Mouse (Mus musculus) urinary bladder, postnatal 10 days (tissue): ENCODE measurements around the gene Gm14548.
"Not testable (repeated sequence)": the region's sequence is repeated elsewhere in the genome, so short reads cannot be mapped to it uniquely, and the experiment has no call there.

ENCODE experiments used
- DNase-seq: peaks from one replicate; pipeline ENCODE4 v3.0.0; 2022; ENCODE audit warnings: low spot score

Gm14548 gene

DNA sequence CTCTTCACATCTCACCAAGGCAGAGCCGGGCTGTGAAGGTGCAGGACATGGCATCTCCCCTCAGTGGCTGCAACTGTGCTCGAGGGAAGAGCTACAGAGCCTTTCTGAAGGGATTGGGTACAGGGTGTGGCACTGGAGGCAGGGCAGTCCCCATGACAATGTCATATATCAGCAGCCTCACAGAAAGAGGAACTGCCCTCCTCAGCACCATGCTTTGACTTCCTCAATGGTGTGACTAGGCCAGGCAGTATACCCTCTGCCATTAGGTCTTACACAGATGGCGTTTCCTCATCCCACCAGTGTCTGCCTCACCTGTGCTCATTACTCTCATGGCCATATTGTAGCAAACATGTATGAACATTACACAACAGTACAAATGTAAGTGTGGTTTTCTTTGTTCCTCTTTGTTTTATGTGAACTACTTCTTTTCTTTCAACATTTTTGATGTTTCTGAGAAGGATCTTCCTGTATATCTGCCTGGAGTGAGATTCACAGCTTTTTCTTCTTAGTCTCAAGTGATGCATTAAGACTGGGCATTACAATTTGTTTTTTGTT, at the start of gene Gm14548:
Gm14548 (minus strand) TSS at position 85 of the 555 bp plus-strand sequence.
- DNase-seq: not testable (repeated sequence)

DNA sequence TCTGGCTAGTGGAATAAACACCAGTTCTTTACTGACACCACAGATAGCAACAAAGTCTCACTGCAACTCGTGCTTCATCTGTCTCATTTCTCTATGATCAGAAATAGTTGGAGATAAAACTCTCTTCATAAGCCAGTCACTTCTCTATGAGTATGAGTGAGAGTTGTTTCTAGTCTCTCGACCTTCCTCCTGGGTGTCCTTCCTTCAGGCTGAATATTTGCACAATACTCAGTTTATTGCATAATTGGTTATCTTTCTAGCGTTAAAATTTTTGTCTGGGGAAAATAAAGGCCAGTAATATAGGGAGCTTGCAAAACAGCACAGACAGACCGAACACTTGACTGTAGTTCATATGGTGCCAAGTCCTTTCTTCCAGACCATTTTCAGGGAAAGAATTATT, 48.2 kb upstream of the Gm14548 start:
- no peak for DNase-seq

DNA sequence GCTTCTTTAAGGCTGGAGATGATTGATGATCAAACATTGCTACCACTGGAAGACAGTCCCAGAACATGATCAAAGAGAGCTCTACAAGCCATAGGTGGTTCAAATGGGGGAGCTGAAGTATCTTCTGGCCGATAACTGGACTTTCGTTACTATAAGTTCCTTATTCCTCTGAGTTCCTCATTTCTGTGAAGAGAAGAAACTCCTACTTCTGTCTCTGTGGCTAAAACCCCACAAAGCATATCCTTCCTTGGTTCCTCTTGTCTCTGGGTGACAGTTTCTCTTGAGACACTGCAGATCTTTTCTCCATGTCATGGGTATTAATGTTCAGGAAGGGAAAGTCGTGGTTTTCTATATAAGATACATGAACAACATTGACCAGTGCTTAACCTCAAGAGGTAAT, 43.0 kb upstream of the Gm14548 start:
- no peak for DNase-seq

DNA sequence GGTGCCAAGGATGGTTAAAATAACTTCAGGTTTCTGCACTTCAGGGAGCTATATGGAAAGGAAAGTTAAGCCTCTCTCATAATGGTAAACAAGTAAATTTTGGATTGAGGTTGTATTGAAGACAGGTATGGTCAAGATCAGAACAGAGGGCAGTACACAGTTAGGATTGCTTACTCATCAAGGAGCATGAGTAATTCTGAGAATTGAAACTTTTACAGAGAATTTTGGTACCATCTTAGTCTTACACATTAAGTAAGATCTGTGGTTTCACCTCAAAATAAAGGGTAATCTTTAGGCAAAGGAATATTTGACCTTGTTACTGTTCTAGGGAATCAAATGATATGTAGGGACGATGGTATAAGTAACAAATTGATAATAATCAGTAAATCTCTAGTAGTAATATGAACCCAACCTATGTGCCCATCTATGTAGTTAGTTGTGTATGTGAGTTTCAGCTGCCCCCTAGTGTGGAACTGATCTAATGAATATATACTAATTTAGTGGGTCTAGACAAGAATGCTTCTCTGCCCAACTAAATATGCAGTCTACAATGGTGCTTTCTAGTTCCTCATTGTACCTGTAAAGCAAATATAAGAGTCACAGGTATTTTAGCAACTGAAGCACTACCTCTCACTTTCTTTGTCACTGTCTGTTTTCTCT, 42.1 kb upstream of the Gm14548 start:
- no peak for DNase-seq

DNA sequence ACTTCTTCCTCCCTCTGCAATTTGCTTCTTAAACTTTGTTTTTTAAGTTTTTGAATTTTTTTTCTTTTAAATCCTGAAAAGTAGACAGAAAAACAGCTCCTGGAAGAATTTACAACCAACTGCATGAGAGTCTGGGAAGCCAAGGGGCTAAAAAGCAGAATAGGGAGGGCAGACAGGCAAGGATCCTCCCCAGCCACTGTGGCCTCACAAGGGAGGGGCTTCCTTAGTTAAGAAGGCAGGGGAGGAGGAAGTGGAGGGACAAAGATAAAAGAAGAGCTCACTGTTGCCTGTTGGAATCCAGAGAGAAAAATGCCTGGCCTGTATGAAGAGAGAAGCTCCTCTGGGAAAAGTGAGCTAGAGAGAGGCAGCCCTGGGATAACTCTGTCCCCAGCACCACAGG, 37.6 kb upstream of the Gm14548 start:
- not testable (repeated sequence) for DNase-seq

DNA sequence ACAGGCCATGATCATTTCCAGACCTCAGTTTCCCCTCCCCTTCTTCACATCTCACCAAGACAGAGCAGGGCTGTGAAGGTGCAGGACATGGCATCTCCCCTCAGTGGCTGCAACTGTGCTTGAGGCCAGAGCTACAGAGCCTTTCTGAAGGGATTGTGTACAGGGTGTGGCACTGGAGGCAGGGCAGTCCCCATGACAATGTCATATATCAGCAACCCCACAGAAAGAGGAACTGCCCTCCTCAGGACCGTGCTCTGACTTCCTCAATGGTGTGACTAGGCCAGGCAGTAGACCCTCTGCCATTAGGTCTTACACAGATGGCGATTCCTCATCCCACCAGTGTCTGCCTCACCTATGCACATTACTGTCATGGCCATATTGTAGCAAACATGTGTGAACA, 17.5 kb upstream of the Gm14548 start, which contains the start of gene Lilra6:
Lilra6 (minus strand) TSS at position 117 of the 400 bp plus-strand sequence.
- not testable (repeated sequence) for DNase-seq

DNA sequence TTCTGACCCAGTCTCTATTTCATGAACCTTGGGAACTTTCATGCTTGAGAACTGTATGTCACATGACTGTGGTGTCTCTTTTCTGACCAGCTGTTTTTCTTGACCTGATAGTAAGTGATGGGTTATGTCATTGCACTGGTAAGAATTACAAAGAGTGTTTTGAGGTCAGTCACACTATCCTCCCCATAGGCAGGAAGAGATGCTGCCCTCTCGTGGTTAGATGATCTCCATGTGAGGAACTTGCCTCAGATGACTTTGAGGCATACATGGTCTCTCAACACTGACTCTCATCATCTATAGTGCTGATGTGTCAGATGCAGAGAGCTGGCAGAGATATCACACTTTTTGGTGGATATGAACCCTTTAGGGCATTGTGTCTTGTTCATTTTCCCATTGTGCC, 5.8 kb upstream of the Gm14548 start:
- no peak for DNase-seq

DNA sequence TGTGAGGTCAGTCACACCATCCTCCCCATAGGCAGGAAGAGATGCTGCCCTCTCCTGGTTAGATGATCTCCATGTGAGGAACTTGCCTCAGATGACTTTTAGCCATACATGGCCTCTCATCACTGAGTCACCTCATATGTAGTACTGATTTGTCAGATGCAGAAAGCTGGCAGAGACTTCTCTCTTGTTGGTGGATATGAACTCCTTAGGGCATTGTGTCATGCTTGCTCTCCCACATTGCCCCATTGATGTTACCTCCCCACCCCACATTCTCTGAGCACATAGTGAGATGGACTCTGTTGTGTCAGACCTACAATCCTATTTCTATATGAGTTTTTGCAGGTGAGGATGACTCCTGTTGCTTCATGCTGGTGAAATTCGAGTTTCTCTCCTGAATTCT, 22.9 kb downstream of the Gm14548 start:
- not testable (repeated sequence) for DNase-seq

DNA sequence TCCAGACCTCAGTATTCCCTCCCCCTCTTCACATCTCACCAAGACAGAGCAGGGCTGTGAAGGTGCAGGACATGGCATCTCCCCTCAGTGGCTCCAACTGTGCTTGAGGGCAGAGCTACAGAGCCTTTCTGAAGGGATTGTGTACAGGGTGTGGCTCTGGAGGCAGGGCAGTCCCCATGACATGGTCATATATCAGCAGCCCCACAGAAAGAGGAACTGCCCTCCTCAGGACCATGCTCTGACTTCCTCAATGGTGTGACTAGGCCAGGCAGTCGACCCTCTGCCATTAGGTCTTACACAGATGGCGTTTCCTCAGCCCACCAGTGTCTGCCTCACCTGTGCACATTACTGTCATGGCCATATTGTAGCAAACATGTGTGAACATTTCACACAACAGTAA, 53.0 kb downstream of the Gm14548 start, which contains the start of gene Pira2:
Pira2 (minus strand) TSS at position 101 of the 400 bp plus-strand sequence.
- DNase-seq: not testable (repeated sequence)

DNA sequence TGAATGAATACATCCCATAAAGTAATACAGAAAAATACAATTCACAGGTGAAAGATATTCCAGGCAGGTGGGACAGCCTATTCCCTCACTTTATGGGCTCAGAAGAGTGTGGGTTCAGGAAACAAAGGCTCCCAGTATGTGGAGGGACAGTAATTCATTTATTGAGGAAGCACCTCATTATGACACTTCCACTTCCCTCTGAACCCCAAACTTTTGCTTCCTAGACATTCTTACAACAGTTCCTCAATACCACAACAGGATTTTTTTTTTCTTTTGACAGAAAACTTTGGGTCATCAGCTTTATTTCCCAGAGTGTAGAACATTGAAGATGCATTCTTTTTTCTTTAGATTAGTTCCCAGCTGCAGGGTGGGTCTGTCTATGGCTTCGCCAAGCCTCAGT, 60.1 kb downstream of the Gm14548 start:
- not testable (repeated sequence) for DNase-seq
